Mouse (Mus musculus) limb, embryonic 14.5 days (tissue): ENCODE data around the gene Tmtc2. TPM values are rescaled to one million over a fixed set of nuclear protein-coding genes. Genes with fewer than 3 reads are reported as not detected.
A peak's percentile ranks its signal among the peaks of the same experiment; 100 is the strongest.

ENCODE experiments used
- ATAC-seq: fragments of 200-750 bp; cut with Nextera tagmentation; 2 replicates; pipeline ENCODE4 v1.8.0; 2017; ENCODE audit warnings: low read depth, moderate number of reproducible peaks, moderate TSS enrichment; ENCODE audit not compliant: low FRiP score
- DNase-seq: peaks from one replicate; pipeline ENCODE4 v3.0.0-alpha.2; 2015; ENCODE audit warnings: low spot score
- H3K27ac ChIP-seq: fragments of 300-500 bp; sonication (generic); replicated peaks from 2 replicates; pipeline ENCODE4 v1.5.1; 2014; ENCODE audit warnings: low read depth, mild to moderate bottlenecking, low read length, moderate library complexity, mixed read lengths
- H3K27me3 ChIP-seq: fragments of 300-500 bp; sonication (generic); 2 replicates; pipeline ENCODE4 v1.6.1; 2014; ENCODE audit warnings: low read length, mixed read lengths; ENCODE audit not compliant: control insufficient read depth, insufficient read depth
- H3K36me3 ChIP-seq: fragments of 300-500 bp; sonication (generic); 2 replicates; pipeline ENCODE4 v1.6.1; 2014; ENCODE audit warnings: mild to moderate bottlenecking, low read length, moderate library complexity, mixed read lengths; ENCODE audit not compliant: control insufficient read depth, insufficient read depth
- H3K4me1 ChIP-seq: fragments of 300-500 bp; sonication (generic); 2 replicates; pipeline ENCODE4 v1.6.1; 2014; ENCODE audit warnings: antibody characterized with exemption, low read length, mixed read lengths; ENCODE audit not compliant: control insufficient read depth, insufficient read depth
- H3K4me2 ChIP-seq: fragments of 300-500 bp; sonication (generic); replicated peaks from 2 replicates; pipeline ENCODE4 v1.6.1; 2014; ENCODE audit warnings: low read depth, mild to moderate bottlenecking, low read length, moderate library complexity; ENCODE audit not compliant: severe bottlenecking
- H3K4me3 ChIP-seq: fragments of 300-500 bp; sonication (generic); replicated peaks from 2 replicates; pipeline ENCODE4 v1.5.1; 2014; ENCODE audit warnings: low read length
- H3K9ac ChIP-seq: fragments of 300-500 bp; sonication (generic); 2 replicates; pipeline ENCODE4 v1.6.1; 2014; ENCODE audit warnings: mild to moderate bottlenecking, low read depth, low read length, moderate library complexity; ENCODE audit not compliant: severe bottlenecking
- H3K9me3 ChIP-seq: fragments of 300-500 bp; sonication (generic); 2 replicates; pipeline ENCODE4 v1.6.1; 2016; ENCODE audit warnings: low read length; ENCODE audit not compliant: control insufficient read depth
- POLR2A ChIP-seq: fragments of 200-500 bp; IDR thresholded peaks from 2 replicates; pipeline ENCODE4 v1.8.0; 2012; ENCODE audit warnings: inconsistent platforms, mild to moderate bottlenecking, moderate library complexity, borderline replicate concordance; ENCODE audit not compliant: insufficient read depth, insufficient read length; ENCODE audit errors: extremely low read depth
- WGBS: fragments of 180-500 bp; shearing (Covaris S2); extraction: QIAGEN DNeasy Blood & Tissue Kit; methylation state at CpG from one replicate; pipeline ENCODE4 v1.1.7; 2014; 5-methylcytosine and 5-hydroxymethylcytosine counted together
- polyA plus RNA-seq, 2 experiments: library from polyadenylated mRNA; depleted of rRNA in 1 of 2; stranded (reverse) in 1 of 2; unstranded in 1 of 2; fragments of >200 nt; fragmentation: Nextera tagmentation in 1 of 2; extraction: Ambion mirVana in 1 of 2; gene quantifications; 2 replicates each; pipeline versions ENCODE4 v1.2.1 to v1.2.3; 2012 to 2014

Gene Tmtc2
- 25.0 and 28.5 TPM in 2 replicates for polyA plus RNA-seq (2012; rRNA removed)
- 16.5 and 19.4 TPM in 2 replicates for polyA plus RNA-seq (2014; fragmentation: Nextera tagmentation; extraction: Ambion mirVana)

GRCm38 (mm10) chr10:105573908-105574694 is at the start of gene Tmtc2:
Gene Tmtc2, minus strand, starts transcription at chr10:105574451.
- no peaks in the 10 kb centered on the region for H3K27me3 ChIP-seq
- DNase-seq (peak; percentile 92), ATAC-seq (peak; percentile 93)
- TF ChIP-seq POLR2A: 0 out of 2 replicates have a peak, but pooled peaks have one; percentile 46
- H3K9me3 ChIP-seq: no peaks in the 10 kb centered on the region
- WGBS: under 1% methylated on average over 37 of the region's 61 CpGs
- no peaks in the 10 kb centered on the region for H3K36me3 ChIP-seq
- peaks cover 26% of the 10 kb centered on the region for H3K4me1 ChIP-seq
- H3K9ac ChIP-seq: peak within 1 kb of the TSS; percentile 74
- H3K4me2 ChIP-seq: peak within 1 kb of the TSS; percentile 78
- peak within 1 kb of the TSS; percentile 70 for H3K27ac ChIP-seq
- peak within 1 kb of the TSS; percentile 52 for H3K4me3 ChIP-seq

- Histone ChIP-seq H3K9me3 (no peaks in the 10 kb centered on the region), H3K36me3 (no peaks in the 10 kb centered on the region), H3K4me2 (no peak overlapping the region), H3K27ac (no peak overlapping the region), H3K9ac (no peak overlapping the region), H3K4me3 (no peak overlapping the region), H3K27me3 (no peaks in the 10 kb centered on the region), H3K4me1 (no peaks in the 10 kb centered on the region)
- 81% methylated on average over 3 of the region's 3 CpGs for WGBS
- ATAC-seq: no peak
- no peak for DNase-seq
- TF ChIP-seq POLR2A: no peak
These were observed 37.9 kb upstream of the Tmtc2 start for GRCm38 (mm10) chr10:105612117-105612516.

DNA sequence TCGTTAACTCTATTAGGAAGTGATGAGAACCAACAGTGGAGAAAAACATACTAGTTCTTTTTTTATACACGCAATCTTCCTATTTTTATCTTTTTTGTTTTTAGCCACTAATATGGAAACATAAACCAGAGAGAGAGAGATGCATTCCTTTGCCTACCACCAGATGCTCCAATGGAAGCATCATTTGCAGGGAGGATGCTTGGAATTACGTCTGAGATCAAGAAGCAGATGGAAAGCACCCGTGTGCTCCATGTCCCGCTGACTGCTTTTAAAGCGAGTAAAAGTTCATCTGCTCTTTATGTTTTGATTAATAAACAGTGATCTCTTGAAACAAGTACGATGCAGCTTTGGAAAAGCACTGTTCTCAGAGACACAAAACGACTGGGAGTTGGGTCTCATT is 24.6 kb upstream of the Tmtc2 start:
- DNase-seq (no peak), ATAC-seq (no peak)
- peaks cover 6% of the 10 kb centered on the region for H3K4me1 ChIP-seq
- H3K9ac ChIP-seq: no peak overlapping the region
- TF ChIP-seq POLR2A: no peak
- no peaks in the 10 kb centered on the region for H3K27me3 ChIP-seq
- H3K36me3 ChIP-seq: no peaks in the 10 kb centered on the region
- H3K4me2 ChIP-seq: no peak overlapping the region
- no peak overlapping the region for H3K27ac ChIP-seq
- no peak overlapping the region for H3K4me3 ChIP-seq
- WGBS: 80% methylated on average over 8 of the region's 8 CpGs
- no peaks in the 10 kb centered on the region for H3K9me3 ChIP-seq

DNA sequence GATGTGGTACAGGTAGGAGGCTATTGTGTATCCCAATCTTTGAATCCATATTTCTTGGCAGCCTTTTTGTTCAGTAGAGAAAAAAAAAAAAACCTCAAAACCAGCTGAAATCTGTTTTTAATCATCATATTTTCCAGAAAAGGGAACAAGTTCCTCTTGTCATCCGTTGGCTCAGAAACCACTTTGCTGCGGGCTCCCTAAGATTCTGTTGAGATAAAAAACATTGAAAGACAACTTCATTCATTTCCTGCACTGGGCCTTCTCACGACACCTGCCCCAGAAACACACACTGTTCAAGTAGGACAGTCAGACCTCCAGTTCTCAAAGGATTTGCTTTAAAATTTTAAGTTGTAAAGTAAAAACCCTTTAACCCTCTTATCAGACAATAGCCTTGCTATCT is 23.0 kb upstream of the Tmtc2 start:
- Histone ChIP-seq H3K4me1 (peaks cover 6% of the 10 kb centered on the region), H3K9ac (no peak overlapping the region), H3K36me3 (no peaks in the 10 kb centered on the region), H3K9me3 (no peaks in the 10 kb centered on the region), H3K27me3 (no peaks in the 10 kb centered on the region), H3K27ac (no peak overlapping the region), H3K4me2 (no peak overlapping the region), H3K4me3 (no peak overlapping the region)
- DNase-seq (peak; percentile 27), ATAC-seq (no peak)
- no peak for TF ChIP-seq POLR2A
- 51% methylated on average over 3 of the region's 3 CpGs for WGBS

DNA sequence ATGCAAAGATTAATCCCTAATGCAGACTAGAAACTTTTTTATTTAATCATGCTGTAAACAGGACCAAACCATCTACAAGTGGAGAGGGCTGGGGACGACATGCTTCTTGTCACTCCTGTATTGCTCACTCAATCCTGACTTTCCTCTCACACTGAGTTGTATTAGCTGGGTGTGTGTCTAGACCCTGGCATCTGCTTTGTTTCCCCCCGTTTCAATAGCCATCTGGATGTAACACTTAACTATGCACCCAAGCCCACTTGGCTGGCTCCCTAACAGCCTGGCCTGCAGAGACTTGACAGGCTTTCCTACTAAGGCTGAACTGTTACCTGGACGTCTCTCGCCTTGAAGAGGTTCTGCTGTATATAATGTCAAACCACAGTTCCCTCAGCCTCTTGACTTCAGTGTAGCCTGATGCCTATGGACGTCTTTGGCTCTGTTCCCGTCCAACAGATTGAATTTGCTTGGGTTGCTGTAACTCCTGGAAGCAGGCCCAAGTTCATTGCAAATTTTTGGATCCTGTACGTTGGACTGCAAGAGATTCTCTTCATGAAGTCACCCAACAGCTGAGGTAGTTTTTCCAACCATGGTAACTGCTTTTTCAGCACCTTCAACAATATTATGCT is 21.3 kb upstream of the Tmtc2 start:
- no peaks in the 10 kb centered on the region for H3K36me3 ChIP-seq
- peaks cover 6% of the 10 kb centered on the region for H3K4me1 ChIP-seq
- peak overlapping the region; percentile 27 for H3K27ac ChIP-seq
- DNase-seq: peak; percentile 83
- H3K9ac ChIP-seq: no peak overlapping the region
- no peak overlapping the region for H3K4me2 ChIP-seq
- no peak overlapping the region for H3K4me3 ChIP-seq
- TF ChIP-seq POLR2A: no peak
- H3K27me3 ChIP-seq: no peaks in the 10 kb centered on the region
- no peak; the same call in 1 of the 2 replicates for ATAC-seq
- WGBS: 64% methylated on average over 7 of the region's 7 CpGs
- no peaks in the 10 kb centered on the region for H3K9me3 ChIP-seq
